Comparison of ENCODE assay signal across 23 mouse cellular contexts in the genomic region with DNA sequence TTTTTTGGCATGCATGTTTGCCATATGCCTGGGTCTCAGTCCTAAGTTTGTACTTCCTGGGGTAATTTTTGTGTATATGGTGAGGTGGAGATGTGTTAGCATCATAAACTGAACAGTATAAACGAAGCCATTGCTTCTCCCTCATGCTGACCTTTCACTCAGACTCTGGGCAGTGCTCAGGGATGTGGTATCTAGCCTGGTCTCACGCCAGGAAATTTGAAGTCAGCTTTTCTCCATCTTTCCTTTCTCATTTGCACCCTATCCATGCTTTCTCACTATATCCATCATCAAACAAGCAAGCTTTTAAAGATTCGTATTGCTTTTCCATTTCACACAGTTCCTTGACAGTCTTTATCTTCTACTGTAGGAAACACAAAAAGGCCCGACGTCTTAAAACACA.
"Had no signal": no experiment of that assay in that cellular context is flagged by ENCODE, and none has a peak within 500 bp of the region (broad histone marks: within the 10 kb centered on the region; RNA-seq: fewer than 3 reads in every experiment).

No protein-coding gene starts in this region.

- H3K36me3 ChIP-seq: heart, embryonic 10.5 days; heart, embryonic 12.5 days; hindbrain, embryonic 10.5 days; hindbrain, embryonic 13.5 days; hindbrain, embryonic 15.5 days; kidney, embryonic 15.5 days; limb, embryonic 13.5 days; limb, embryonic 15.5 days had no signal

- DNase-seq: gastrocnemius, adult 2 months; gastrocnemius, postnatal 10 days; gastrocnemius, postnatal 25 days; heart, adult 18-20 months; heart, postnatal 10 days; heart, postnatal 4 days; kidney, adult 11 months; kidney, adult 2 months; kidney, adult 9 months; kidney, postnatal 14 days; kidney, postnatal 36 days had no signal

- ATAC-seq: hindbrain, postnatal 0 days; intestine, embryonic 16.5 days had no signal

- H3K4me2 ChIP-seq: heart, embryonic 12.5 days; hindbrain, embryonic 13.5 days; hindbrain, embryonic 15.5 days; kidney, embryonic 15.5 days; limb, embryonic 13.5 days; limb, embryonic 15.5 days had no signal

- H3K27me3 ChIP-seq: heart, embryonic 12.5 days; hindbrain, embryonic 13.5 days; hindbrain, embryonic 15.5 days; kidney, embryonic 15.5 days; limb, embryonic 13.5 days; limb, embryonic 15.5 days had no signal

- H3K4me1 ChIP-seq: hindbrain, embryonic 15.5 days had no signal

- H3K4me3 ChIP-seq: gastrocnemius, adult 2 months; heart, embryonic 10.5 days; heart, embryonic 12.5 days; hindbrain, embryonic 10.5 days; hindbrain, embryonic 13.5 days; hindbrain, embryonic 15.5 days; kidney, embryonic 15.5 days; left cerebral cortex, adult 2 months; limb, embryonic 13.5 days; limb, embryonic 15.5 days had no signal

- H3K9me3 ChIP-seq: heart, embryonic 10.5 days; heart, embryonic 12.5 days; hindbrain, embryonic 10.5 days; hindbrain, embryonic 13.5 days; hindbrain, embryonic 15.5 days; kidney, embryonic 15.5 days; limb, embryonic 13.5 days; limb, embryonic 15.5 days had no signal

- H3K9ac ChIP-seq: heart, embryonic 12.5 days; hindbrain, embryonic 13.5 days; hindbrain, embryonic 15.5 days; kidney, embryonic 15.5 days; limb, embryonic 13.5 days; limb, embryonic 15.5 days had no signal

- H3K27ac ChIP-seq: gastrocnemius, adult 2 months; heart, embryonic 10.5 days; hindbrain, embryonic 10.5 days; hindbrain, embryonic 13.5 days; hindbrain, embryonic 15.5 days; hindbrain, postnatal 0 days; kidney, embryonic 15.5 days; kidney, postnatal 0 days; left cerebral cortex, adult 2 months; limb, embryonic 13.5 days; limb, embryonic 15.5 days had no signal
